Mouse (Mus musculus): Measurements from ENCODE around the gene Zfp663.

DNA sequence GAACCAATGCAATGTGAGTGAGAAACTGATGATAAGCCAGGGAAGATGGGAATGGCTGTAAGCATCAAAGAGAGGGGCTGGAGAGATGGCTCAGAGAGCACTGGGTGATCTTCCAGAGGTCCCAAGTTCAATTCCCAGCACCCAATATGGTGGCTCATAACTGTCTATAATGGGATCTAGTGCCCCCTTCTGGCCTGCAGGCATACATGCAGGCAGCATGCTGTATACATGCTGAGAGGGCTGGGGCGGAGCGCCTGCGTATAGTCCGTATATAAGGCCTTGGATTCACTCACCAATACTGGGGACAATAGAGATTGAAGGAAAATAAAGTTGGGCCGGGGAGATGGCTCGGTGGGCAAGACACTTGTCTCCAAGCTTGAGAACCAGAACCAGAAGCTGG, 5.2 kb downstream of the Zfp663 start:
- no peak for TF ChIP-seq CTCF (conservative IDR thresholded peaks at IDR 0.05; ENCODE audit: insufficient read depth, insufficient read length, low read depth, low read length)
- TF ChIP-seq POLR2A (IDR thresholded peaks at IDR 0.05; ENCODE audit: low read depth, low read length): no peak

Measured in kidney, adult 2 months (tissue).